Mouse (Mus musculus): ENCODE measurements around the gene Gm8765.
"Not testable (repeated sequence)": the region's sequence is repeated elsewhere in the genome, so short reads cannot be mapped to it uniquely, and the experiment has no call there.

The Gm8765 gene

DNA sequence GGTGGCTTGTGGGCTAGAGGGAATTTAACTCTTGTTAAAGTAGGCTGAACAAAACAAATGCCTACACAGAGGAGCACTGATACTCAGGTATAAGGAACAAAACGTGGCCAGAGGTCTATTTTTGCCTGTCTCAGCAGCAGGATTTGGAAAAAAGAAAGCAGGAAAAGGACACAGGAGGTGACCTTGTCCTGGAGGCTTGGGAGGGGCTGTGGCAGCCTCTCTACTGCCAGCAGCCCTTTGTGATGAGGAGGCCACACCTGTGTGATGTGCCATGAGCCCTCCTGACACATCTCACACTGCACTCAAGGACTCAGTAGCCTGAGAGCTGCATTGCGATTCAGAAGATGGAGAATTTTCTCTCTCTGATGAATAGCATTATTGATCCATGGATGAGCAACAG, at the start of gene Gm8765:
Gm8765 (plus strand) TSS at position 301 of the 400 bp plus-strand sequence.
- DNase-seq (ENCODE audit: low spot score), result not testable (repeated sequence)

DNA sequence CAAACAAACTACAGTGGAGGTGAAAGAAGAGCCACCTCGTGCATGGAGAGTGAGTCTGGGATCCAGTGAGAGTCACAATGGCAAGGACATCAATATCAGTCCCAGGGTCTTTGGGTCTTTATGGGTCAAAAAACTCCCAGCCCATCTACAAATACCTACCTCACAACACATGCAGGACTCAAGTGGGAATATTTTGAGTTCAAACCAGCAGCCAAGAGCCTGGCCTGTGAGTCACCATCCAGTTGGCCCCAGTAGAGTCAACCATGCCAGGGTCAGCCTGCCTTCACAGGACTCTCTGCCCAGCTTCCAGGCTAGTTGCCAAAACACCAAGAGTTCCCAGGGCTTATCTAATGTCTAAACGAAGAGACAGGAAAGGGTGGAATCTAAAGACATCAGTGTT, 49.3 kb upstream of the Gm8765 start:
- not testable (repeated sequence) for DNase-seq (ENCODE audit: low spot score)

DNA sequence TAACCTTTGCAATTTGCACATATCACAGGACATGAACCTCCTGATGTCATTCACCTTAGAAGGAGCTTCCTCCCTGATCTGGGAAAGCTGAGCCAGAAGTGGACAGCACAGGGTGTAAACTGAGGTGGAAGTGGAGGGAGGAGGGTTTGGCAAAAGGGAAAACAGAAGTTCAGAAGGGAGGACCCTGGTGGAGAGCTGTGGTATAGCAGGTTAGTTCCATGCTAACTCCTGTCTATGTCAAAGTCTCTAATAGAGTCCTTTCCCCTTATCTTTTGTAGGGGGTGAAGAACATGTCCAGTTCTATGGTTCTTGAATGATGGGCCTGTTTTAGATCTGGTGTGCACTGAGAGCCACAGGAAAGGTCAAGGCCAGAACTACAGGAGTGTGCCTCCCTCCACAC, 52.2 kb downstream of the Gm8765 start:
- not testable (repeated sequence) for DNase-seq (ENCODE audit: low spot score)

DNA sequence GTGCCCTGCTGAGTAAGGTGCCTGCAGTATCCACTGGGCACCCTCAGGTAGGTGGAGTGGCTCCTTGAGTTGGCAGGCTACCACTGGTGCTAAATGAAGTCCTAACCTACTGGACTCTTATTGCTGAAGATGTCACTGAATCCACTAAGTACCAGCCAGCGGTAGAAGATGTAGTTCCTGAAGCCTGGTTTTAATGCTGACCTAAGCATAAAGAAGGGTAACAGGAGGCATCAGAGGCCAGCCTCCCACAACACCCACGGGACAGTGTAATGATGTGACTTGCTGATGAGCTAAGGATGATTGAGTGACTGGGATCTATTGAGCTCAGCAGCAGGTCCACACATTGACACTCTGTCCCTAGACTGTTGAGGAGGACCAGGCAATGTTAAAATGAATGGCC, 53.6 kb downstream of the Gm8765 start:
- DNase-seq (ENCODE audit: low spot score), result no peak

DNA sequence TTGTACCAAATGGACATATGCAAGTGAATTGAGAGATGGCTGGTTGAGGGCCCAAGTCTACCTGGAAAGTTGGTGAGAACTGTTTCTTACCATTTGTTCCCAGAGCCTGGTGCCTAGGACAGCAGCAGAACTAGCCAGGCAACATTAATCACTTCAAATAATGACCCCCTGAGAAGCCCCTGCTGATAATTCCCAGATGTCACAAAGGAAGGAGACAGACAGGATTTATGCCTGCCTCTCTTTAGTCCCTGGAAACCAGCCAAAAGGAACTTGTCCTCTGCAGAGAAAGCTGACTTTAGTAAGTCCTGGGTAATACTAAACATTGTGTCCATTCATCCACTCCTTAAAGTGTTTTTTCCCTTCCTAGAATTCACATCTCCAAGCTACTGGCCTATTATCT, 54.8 kb downstream of the Gm8765 start:
- DNase-seq (ENCODE audit: low spot score), result peak; percentile 32

All from embryo, embryonic 10.5 days (tissue).